Mouse (Mus musculus) neural tube, embryonic 13.5 days (tissue): ENCODE results near the gene Snph. TPM values are rescaled to one million over a fixed set of nuclear protein-coding genes. Genes with fewer than 3 reads are reported as not detected.

ENCODE experiments used
- ATAC-seq: fragments of 200-750 bp; cut with Nextera tagmentation; 2 replicates; pipeline ENCODE4 v1.8.0; 2017; ENCODE audit warnings: low read depth, mild to moderate bottlenecking, moderate TSS enrichment, moderate library complexity
- H3K27ac ChIP-seq: fragments of 300-500 bp; sonication (generic); replicated peaks from 2 replicates; pipeline ENCODE4 v1.5.1; 2015; ENCODE audit warnings: moderate library complexity, mild to moderate bottlenecking, inconsistent platforms
- H3K27me3 ChIP-seq: fragments of 300-500 bp; sonication (generic); 2 replicates; pipeline ENCODE4 v1.6.1; 2015; ENCODE audit warnings: mild to moderate bottlenecking, inconsistent platforms
- H3K36me3 ChIP-seq: fragments of 300-500 bp; sonication (generic); 2 replicates; pipeline ENCODE4 v1.6.1; 2015; ENCODE audit warnings: mild to moderate bottlenecking, inconsistent platforms
- H3K4me1 ChIP-seq: fragments of 300-500 bp; sonication (generic); replicated peaks from 2 replicates; pipeline ENCODE4 v1.6.1; 2015; ENCODE audit warnings: inconsistent platforms
- H3K4me2 ChIP-seq: fragments of 300-500 bp; sonication (generic); 2 replicates; pipeline ENCODE4 v1.6.1; 2015; ENCODE audit warnings: inconsistent platforms, mild to moderate bottlenecking, moderate library complexity
- H3K4me3 ChIP-seq: fragments of 300-500 bp; sonication (generic); 2 replicates; pipeline ENCODE4 v1.5.1; 2015; ENCODE audit warnings: mild to moderate bottlenecking, inconsistent platforms
- H3K9ac ChIP-seq: fragments of 300-500 bp; sonication (generic); 2 replicates; pipeline ENCODE4 v1.6.1; 2015; ENCODE audit warnings: moderate library complexity, mild to moderate bottlenecking, inconsistent platforms
- H3K9me3 ChIP-seq: fragments of 300-500 bp; sonication (generic); 2 replicates; pipeline ENCODE4 v1.6.1; 2016; ENCODE audit warnings: inconsistent platforms
- WGBS: fragments of 180-500 bp; shearing (Covaris S2); methylation state at CpG from one replicate; pipeline ENCODE4 v1.1.7; 2015; 5-methylcytosine and 5-hydroxymethylcytosine counted together
- polyA plus RNA-seq: library from polyadenylated mRNA; unstranded; fragments of >200 nt; fragmentation: Nextera tagmentation; extraction: Ambion mirVana; gene quantifications from 2 replicates; pipeline ENCODE4 v1.2.1, GENCODE M21; 2015

Snph gene
- polyA plus RNA-seq: 16.6 and 18.3 TPM in 2 replicates

GRCm38 (mm10) chr2:151632159-151632814 is at the start of gene Snph:
Gene Snph (minus strand): TSS chr2:151632593.
- peak within 1 kb of the TSS; percentile 86 for H3K9ac ChIP-seq
- WGBS: 0% methylated on average over 46 of the region's 47 CpGs
- no peaks in the 10 kb centered on the region for H3K36me3 ChIP-seq
- H3K4me1 ChIP-seq: peaks cover 47% of the 10 kb centered on the region
- H3K4me3 ChIP-seq: peak within 1 kb of the TSS; percentile 82
- ATAC-seq: peak; percentile 93
- peak within 1 kb of the TSS; percentile 92 for H3K27ac ChIP-seq
- H3K27me3 ChIP-seq: peaks cover 4% of the 10 kb centered on the region; the same call in 1 of the 2 replicates
- H3K9me3 ChIP-seq: no peaks in the 10 kb centered on the region
- peak within 1 kb of the TSS; percentile 76 for H3K4me2 ChIP-seq

- peak; percentile 32; the same call in 1 of the 2 replicates for ATAC-seq
- H3K4me1 ChIP-seq: no peaks in the 10 kb centered on the region
- H3K36me3 ChIP-seq: no peaks in the 10 kb centered on the region
- H3K27me3 ChIP-seq: no peaks in the 10 kb centered on the region
- WGBS: 71% methylated on average over 2 of the region's 2 CpGs
- no peak overlapping the region for H3K9ac ChIP-seq
- H3K9me3 ChIP-seq: no peaks in the 10 kb centered on the region
- H3K27ac ChIP-seq: no peak overlapping the region
- no peak overlapping the region for H3K4me2 ChIP-seq
- no peak overlapping the region for H3K4me3 ChIP-seq
Observed at GRCm38 (mm10) chr2:151676234-151676633, 43.8 kb upstream of the Snph start.

GRCm38 (mm10) chr2:151670968-151671329 is 38.6 kb upstream of the Snph start:
- WGBS: 61% methylated on average over 1 of the region's 1 CpGs
- no peak overlapping the region for H3K9ac ChIP-seq
- H3K4me2 ChIP-seq: no peak overlapping the region
- H3K4me1 ChIP-seq: peaks cover 4% of the 10 kb centered on the region
- H3K36me3 ChIP-seq: no peaks in the 10 kb centered on the region
- H3K27me3 ChIP-seq: no peaks in the 10 kb centered on the region
- peak; percentile 63 for ATAC-seq
- H3K9me3 ChIP-seq: no peaks in the 10 kb centered on the region
- no peak overlapping the region for H3K27ac ChIP-seq
- H3K4me3 ChIP-seq: no peak overlapping the region

DNA sequence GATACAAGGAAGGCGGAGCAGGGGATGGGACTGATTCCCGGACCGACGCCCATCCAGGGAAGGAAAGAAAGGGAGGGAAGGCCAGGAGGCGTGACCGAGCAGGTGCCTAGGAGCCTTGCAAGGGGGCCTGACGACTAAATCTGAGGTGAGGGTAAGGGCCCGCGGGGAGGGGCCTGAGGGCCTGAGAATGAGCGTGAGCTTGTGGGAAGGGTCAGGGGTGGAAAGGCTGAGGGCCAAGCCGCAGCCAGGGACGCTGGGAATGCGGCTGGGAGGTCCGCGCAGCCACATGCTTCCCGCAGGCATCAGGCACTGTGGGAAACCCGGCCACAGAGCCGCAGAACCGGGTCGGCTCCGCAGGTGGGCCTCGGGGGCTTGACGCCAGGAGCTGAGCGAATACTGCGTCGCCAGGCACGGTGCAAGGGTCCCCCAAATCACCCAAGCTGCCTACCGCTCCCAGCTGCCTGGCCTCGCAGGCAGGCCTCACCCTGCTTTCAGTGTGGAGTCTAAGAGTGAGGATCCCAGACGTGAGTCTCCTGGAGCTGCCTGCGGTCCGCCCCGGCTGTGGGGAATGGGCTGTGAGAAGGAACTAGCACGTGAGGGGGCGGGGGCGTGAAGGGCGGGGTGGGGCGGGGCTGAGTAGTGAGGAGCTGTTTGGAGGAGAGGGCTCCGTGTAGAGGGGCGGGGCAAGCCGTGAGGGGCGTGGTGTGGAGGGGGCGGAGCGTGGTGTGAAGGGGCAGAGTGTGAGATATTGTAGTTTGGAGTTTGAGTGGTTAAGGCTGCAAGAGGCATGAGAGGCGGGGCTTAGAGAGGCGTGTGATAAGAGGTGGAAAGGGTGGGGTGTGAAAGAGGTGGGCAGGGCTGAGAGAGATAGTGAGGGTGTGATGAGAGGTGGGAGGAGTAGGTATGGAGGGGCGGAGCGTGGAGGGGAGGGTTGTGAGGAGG is 37.9 kb upstream of the Snph start:
- no peaks in the 10 kb centered on the region for H3K27me3 ChIP-seq
- 38% methylated on average over 48 of the region's 48 CpGs for WGBS
- 0 out of 2 replicates have a peak overlapping the region, but pooled peaks have one; percentile 26 for H3K9ac ChIP-seq

DNA sequence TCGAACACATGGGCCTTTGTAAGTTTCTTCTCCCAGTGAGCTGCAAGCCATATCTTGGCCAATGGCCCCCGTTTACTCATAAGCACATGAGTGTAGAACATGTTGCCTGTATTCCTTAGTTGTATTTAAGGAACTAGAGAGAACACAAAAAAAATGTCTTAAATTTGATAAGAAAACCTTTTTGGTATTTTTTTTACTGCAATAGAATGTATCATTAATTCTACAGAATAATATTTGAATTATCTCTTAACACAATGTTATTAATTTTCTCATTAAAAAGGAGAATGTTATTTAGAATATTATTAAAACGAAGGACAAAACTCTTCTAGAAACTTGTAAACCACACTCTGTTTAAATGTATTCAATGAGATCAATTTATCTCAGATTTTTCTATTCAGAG is 36.0 kb upstream of the Snph start, which contains the start of gene Rad21l:
Rad21l (minus strand) TSS at position 101 of the 400 bp plus-strand sequence.
- no peak within 1 kb of the TSS for H3K4me2 ChIP-seq
- H3K9ac ChIP-seq: no peak within 1 kb of the TSS
- no peak for ATAC-seq
- H3K9me3 ChIP-seq: no peaks in the 10 kb centered on the region
- peaks cover 4% of the 10 kb centered on the region for H3K4me1 ChIP-seq
- H3K27me3 ChIP-seq: no peaks in the 10 kb centered on the region
- no peak within 1 kb of the TSS for H3K27ac ChIP-seq
- H3K4me3 ChIP-seq: no peak within 1 kb of the TSS
- no peaks in the 10 kb centered on the region for H3K36me3 ChIP-seq
- WGBS: 77% methylated on average over 3 of the region's 3 CpGs

More for the DNA sequence above, 37.9 kb upstream of the Snph start:
- H3K4me2 ChIP-seq: peak overlapping the region; percentile 48
- peak overlapping the region; percentile 21 for H3K4me3 ChIP-seq
- no peak overlapping the region for H3K27ac ChIP-seq
- no peaks in the 10 kb centered on the region for H3K36me3 ChIP-seq
- peak; percentile 63 for ATAC-seq
- no peaks in the 10 kb centered on the region for H3K9me3 ChIP-seq
- H3K4me1 ChIP-seq: peaks cover 4% of the 10 kb centered on the region

GRCm38 (mm10) chr2:151652053-151652452 is 19.7 kb upstream of the Snph start:
- Histone ChIP-seq H3K36me3 (no peaks in the 10 kb centered on the region), H3K9ac (no peak overlapping the region), H3K4me1 (no peaks in the 10 kb centered on the region), H3K27ac (no peak overlapping the region), H3K4me3 (no peak overlapping the region), H3K9me3 (no peaks in the 10 kb centered on the region), H3K4me2 (no peak overlapping the region), H3K27me3 (no peaks in the 10 kb centered on the region)
- no peak for ATAC-seq
- 80% methylated on average over 1 of the region's 1 CpGs for WGBS

DNA sequence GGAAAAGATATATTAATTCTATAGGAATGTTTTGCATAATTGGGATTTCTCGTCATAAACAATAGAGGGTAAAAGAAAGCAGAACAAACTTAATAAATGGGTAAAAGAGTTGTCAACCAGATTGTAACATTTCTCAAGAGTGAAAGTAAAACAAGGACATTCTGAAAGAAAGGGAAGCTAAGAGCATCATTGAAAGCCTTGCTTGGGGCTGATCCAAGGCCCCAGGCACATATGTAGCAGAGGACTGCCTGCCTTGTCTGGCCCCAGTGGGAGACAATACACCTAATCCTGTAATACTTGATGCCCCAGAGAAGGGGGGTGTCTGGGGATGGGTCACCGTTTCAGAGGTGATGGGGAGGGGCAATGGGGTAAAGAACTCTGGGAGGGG is 3.6 kb upstream of the Snph start:
- Histone ChIP-seq H3K9me3 (no peaks in the 10 kb centered on the region), H3K4me3 (no peak overlapping the region), H3K9ac (no peak overlapping the region), H3K4me2 (no peak overlapping the region), H3K27ac (no peak overlapping the region), H3K4me1 (peaks cover 19% of the 10 kb centered on the region), H3K27me3 (peaks cover 4% of the 10 kb centered on the region; the same call in 1 of the 2 replicates), H3K36me3 (no peaks in the 10 kb centered on the region)
- no peak for ATAC-seq
- WGBS: 76% methylated on average over 2 of the region's 2 CpGs

DNA sequence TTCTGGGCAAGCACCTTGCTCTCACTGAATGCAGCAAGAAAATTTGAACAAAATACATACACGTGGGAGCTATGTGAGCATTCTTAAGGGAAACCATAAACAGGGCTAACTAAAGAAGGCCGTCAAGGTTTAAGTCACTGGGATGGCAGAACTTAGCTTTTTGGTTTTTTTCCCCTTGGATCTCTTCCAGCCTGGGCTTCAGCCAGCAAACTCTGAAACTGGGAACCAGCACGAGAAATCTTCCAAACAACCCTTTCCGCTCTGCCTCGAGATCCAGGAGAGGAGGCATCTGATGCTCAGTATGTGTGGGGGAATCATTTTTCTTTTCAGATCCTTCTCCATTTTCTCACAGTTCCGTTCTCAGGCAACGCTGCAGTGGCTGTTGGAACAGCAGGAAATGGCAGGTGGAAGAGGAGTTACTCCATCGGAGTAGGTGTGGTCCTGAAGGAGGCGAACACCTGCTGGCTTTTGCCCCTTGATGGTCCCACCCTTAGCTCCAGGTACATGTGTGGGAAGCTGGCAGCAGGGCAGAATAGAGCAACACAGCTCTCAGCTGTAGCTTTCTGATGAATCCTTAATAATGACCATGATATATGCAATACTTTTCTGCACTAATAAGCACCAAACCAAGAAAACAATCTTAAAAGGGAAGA is 3.1 kb upstream of the Snph start:
- Histone ChIP-seq H3K4me3 (no peak overlapping the region), H3K4me2 (no peak overlapping the region), H3K27ac (no peak overlapping the region), H3K4me1 (peaks cover 24% of the 10 kb centered on the region), H3K9ac (no peak overlapping the region), H3K27me3 (peaks cover 4% of the 10 kb centered on the region; the same call in 1 of the 2 replicates), H3K9me3 (no peaks in the 10 kb centered on the region), H3K36me3 (no peaks in the 10 kb centered on the region)
- no peak for ATAC-seq
- WGBS: 71% methylated on average over 9 of the region's 9 CpGs

DNA sequence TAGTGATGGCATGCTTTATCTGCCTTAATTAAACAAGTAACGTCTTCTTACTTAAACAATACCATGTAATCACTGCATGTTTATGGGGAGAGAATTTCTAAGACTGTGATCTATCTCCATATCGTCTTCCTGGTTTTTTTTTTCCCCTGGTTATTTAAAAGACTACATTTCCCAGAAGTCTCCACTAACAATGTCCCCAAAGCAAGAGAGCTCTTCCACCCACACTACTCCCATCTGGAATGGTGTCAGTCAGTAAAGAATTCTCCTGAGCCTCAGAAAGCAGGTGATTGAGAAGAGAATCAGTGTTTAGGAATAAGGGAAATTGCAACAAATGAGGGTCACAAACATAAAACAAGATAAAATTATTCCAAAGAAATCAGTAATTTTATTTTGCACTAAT is 2.5 kb upstream of the Snph start:
- no peaks in the 10 kb centered on the region for H3K9me3 ChIP-seq
- peaks cover 29% of the 10 kb centered on the region for H3K4me1 ChIP-seq
- no peak overlapping the region for H3K4me2 ChIP-seq
- H3K9ac ChIP-seq: no peak overlapping the region
- H3K27ac ChIP-seq: no peak overlapping the region
- H3K27me3 ChIP-seq: peaks cover 4% of the 10 kb centered on the region; the same call in 1 of the 2 replicates
- ATAC-seq: no peak
- WGBS: 29% methylated on average over 2 of the region's 2 CpGs
- no peak overlapping the region for H3K4me3 ChIP-seq
- no peaks in the 10 kb centered on the region for H3K36me3 ChIP-seq

- no peak overlapping the region for H3K9ac ChIP-seq
- ATAC-seq: no peak
- H3K9me3 ChIP-seq: no peaks in the 10 kb centered on the region
- H3K27ac ChIP-seq: no peak overlapping the region
- peaks cover 47% of the 10 kb centered on the region for H3K4me1 ChIP-seq
- peak overlapping the region; percentile 76 for H3K4me2 ChIP-seq
- WGBS: 41% methylated on average over 5 of the region's 5 CpGs
- peak overlapping the region; percentile 82 for H3K4me3 ChIP-seq
- peaks cover 4% of the 10 kb centered on the region; the same call in 1 of the 2 replicates for H3K27me3 ChIP-seq
- no peaks in the 10 kb centered on the region for H3K36me3 ChIP-seq
Observed at GRCm38 (mm10) chr2:151632982-151633381, 589 bp upstream of the Snph start.

DNA sequence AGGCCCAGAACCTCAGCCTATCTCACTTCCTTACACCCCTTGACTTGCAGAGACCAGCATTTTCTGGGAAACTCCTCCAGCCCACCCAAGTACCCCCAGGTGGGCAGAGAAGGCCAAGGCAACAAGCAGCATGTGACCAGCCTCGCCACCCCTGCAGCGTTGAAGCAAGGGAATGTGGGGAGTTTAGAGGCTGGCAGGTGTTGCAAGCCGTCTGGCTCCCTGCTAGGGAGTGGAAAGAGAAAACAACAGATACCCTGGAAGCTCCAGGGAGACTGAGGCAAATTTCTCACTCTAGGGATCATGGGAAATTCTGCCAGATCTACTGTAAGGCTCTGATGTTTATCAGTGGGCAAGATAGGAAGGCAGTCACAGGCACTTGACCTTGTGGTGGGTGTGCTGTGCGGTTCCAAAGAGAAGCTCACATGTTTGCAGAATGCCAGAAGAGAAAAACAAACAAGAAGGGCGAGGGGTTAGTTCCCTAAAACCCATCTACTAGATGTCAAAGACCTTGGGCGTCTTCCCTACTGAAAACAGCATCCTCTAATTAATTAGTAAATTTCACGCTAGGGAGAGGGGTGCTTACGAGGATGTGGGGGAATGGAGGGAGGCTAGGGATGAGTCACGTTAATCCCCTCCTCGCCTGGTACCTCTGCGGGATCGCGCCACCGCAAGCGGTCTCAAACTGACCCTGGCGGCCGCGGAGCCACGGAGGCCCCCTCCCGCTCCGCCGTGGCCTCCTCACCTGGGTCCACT is 811 bp downstream of the Snph start:
- H3K27ac ChIP-seq: peak overlapping the region; percentile 92
- no peaks in the 10 kb centered on the region for H3K9me3 ChIP-seq
- 3% methylated on average over 22 of the region's 22 CpGs for WGBS
- peak overlapping the region; percentile 86 for H3K9ac ChIP-seq
- H3K4me1 ChIP-seq: peaks cover 47% of the 10 kb centered on the region
- ATAC-seq: peak; percentile 10
- H3K27me3 ChIP-seq: peaks cover 4% of the 10 kb centered on the region; the same call in 1 of the 2 replicates
- no peaks in the 10 kb centered on the region for H3K36me3 ChIP-seq
- peak overlapping the region; percentile 82 for H3K4me3 ChIP-seq
- peak overlapping the region; percentile 76 for H3K4me2 ChIP-seq
